Mouse (Mus musculus) T-helper 1 cell (primary cell): Measurements from ENCODE around the gene Vezf1.

Experiments used
- in situ Hi-C: fragments of 300-600 bp; cut with MboI, MseI; formaldehyde crosslinking; loops from one replicate; pipeline ENCODE4 v1.15.1; 2025; ENCODE audit warnings: high pct_unique_total_duplicates

Gene Vezf1

DNA sequence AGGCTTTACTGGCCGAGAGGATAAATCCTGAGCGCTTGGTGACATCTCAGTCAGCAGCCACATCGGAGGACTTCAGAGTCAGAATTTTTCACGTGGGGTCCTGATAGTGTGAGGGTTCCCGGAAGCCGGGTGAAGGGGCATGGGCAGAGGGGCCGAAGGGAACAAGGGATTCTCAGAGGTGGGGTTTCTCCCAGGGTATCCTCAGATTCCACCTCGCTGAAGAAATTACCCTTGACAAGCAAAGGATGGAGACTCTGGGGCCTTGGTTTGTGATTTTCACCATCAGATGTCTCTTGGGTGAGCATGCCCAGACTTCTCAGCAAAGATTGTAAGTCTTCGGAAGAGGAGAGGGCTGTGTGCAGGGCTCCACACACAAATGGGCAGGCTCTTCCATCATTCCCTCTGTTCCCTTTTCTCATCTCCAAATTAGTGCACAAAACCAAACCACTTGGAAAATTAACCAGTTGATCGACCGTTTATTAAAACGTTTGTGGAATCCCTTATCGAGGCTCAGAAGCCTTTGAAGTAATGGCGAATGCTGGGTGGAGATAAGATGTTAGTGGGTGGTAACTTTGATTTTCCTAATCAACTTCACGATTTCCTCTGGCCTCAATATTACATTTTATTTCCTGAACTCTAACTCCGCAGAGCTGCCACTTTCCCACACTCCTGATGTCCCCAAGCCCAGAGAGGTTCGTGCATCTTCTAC, 30.1 kb downstream of the Vezf1 start, which contains the start of gene Cuedc1:
TSS of gene Cuedc1 (plus strand) at position 38 of the 709 bp plus-strand sequence.
- in situ Hi-C loops = loop anchor here (5.0 kb wide), 1 partner anchor 36 kb away; no protein-coding TSS in a partner anchor

- in situ Hi-C loops = loop anchor here (5.0 kb wide), 1 partner anchor 37 kb away; no protein-coding TSS in a partner anchor
Measured at GRCm38 (mm10) chr11:88098787-88099598, 30.9 kb downstream of the Vezf1 start.

GRCm38 (mm10) chr11:88099599-88100023, 31.5 kb downstream of the Vezf1 start:
- in situ Hi-C loops = loop anchor here (5.0 kb wide), 1 partner anchor 37 kb away; no protein-coding TSS in a partner anchor

- in situ Hi-C loops = no loop called here
Measured at GRCm38 (mm10) chr11:88100170-88100569, 32.1 kb downstream of the Vezf1 start.

DNA sequence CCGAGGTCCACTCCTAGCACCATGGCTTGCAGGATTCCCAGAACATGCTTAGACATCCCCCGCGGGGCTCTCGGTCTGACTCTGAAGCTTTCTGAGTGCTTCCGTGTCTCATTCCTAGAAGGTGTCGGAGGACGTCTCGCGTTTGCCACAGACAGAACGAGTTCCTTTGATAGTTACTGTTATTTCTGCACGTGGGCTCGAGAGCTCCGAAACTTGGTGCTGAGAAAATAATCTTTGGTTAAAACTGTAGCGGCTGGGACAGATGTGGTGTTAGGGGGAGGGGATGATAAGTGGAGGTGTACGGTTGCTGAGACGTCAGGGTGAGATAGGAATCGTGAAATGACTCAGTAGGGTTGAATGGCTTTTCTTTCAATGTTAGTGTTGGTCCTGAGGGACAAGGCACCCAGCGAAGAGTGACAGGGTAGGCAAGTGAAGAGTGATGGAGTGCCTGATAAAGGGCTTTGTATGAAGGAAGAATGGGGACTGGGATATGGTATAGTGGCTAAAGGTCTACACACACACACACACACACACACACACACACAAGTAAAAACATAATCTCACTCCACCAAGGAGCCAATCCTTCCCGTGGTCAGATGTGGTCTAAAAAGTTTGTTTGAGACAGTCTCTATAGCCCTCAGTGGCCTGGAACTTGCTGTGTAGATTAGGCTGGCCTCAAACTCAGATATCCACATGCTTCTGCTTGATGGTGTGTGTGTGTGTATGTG, 35.3 kb downstream of the Vezf1 start:
- in situ Hi-C loops = no loop called here

DNA sequence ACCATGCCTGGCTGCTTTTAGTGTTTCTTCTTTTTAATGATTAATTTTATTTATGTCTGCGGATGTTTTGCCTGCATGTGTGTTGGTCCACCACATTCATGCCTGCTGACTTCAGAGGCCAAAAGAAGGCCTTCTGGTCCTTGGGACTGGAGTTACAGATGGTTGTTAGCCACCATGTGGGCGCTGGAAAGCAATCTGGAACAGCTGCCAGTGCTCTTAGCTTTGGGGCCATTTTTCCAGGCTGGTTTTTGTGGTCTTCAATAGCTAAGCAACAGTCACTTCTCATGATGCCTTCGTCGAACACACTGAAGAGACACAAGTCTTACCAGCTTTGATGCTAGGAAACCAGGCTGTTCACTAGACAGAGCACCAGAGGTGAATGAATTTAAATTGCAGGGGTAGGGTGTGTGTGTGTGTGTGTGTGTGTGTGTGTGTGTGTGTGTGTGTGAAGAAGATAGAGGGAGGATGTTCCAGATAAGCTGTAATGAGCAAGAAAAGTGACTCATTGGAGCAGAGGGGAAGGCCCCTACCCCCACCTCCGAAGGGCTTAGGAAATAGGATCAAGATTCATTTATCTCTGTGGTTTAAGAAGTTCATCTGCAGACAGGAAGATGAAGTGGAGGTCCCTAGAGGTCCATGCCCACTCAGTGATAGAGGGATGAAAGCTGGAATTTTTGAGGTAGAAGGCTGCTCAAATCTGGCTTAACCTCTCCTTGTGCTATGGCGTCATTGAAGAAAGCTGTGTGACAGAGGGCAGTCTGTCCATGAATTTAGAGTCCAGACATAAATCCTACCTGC, 37.6 kb downstream of the Vezf1 start:
- in situ Hi-C loops = no loop called here

GRCm38 (mm10) chr11:88106292-88106554, 38.1 kb downstream of the Vezf1 start:
- in situ Hi-C loops = no loop called here

DNA sequence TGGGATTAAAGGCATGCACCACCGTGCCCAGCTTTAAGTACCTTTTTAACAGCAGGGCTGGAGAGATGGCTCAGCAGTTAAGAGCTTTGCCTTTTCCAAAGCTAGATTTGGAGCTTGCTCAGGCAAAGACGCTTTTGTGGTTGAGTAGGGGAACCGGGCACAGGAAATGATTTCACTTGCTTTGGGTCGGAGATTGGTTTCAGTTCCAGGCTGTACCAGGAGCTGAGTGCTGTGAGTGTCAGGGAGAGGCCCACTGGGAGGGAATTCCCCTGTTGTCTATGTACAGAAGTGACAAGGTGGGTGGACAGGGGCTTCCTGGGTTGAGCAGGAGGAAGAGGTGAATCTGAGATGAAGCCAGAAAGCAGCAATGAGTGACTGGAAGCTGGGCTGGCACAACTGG, 39.3 kb downstream of the Vezf1 start:
- in situ Hi-C loops = no loop called here

- in situ Hi-C loops = no loop called here
Measured at GRCm38 (mm10) chr11:88110031-88110594, 42.0 kb downstream of the Vezf1 start.

- in situ Hi-C loops = no loop called here
Measured at GRCm38 (mm10) chr11:88112078-88112477, 44.0 kb downstream of the Vezf1 start.

DNA sequence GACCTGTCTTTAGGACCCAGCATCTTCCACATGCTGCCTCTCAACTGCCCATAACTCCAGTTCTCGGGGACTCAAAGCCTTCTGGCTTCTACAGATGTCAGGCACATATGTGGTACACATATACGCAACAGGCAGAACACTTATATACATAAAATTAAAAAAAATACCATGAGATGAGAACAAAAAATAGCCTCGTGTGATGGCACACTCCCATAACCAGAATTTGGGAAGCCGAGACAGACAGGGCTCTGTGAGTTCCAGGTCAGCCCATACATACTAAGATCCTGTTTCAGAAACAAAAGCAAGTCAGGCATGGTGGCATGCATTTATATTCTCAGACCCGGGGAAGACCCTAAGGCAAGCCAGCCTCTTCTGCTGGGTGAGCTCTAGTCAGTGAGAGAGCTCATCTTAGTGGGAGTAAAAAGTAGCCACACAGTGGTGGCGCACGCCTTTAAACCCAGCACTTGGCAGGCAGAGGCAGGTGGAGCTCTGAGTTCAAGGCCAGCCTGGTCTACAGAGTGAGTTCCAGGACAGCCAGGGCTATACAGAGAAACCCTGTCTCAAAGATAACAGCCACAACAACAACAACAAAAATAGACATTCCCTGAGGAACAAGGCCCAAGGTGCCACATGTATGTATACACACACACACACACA, 44.7 kb downstream of the Vezf1 start:
- in situ Hi-C loops = no loop called here

DNA sequence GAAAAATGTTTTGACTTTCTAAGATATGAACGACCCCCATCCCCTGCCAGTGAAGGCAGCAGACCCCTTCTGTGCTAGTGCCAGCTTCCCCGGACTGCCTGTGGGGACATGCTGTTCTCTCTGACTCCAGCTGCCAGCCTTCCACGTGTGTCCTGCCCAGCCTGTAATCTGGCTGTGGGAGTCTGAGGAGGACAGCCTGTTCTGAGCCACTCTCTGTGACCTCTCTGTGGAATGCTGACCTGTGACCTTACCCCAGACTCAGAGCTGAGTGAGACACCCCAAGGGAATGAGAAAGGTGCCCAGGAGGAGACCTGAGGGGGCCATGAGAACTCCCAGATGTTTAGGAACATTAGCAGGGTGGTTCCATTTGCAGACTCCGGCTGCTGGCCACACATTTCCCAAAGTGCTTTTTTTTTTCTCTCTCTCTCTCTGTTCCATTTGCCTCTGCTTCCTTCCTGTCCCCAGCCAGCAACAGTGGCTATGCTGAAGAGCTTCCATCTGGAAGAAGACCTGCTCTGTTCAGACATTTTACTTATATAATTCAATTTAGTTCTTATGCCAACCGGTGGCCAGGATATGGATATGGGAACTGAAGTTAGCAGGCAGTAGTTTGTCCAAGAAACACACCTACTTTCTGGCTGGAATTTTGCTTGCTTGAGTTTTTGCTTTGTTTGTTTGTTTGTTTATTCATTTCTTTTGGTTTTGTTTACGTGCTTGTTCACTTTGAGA, 45.6 kb downstream of the Vezf1 start:
- in situ Hi-C loops = no loop called here

GRCm38 (mm10) chr11:88114871-88115301, 46.8 kb downstream of the Vezf1 start:
- in situ Hi-C loops = no loop called here

DNA sequence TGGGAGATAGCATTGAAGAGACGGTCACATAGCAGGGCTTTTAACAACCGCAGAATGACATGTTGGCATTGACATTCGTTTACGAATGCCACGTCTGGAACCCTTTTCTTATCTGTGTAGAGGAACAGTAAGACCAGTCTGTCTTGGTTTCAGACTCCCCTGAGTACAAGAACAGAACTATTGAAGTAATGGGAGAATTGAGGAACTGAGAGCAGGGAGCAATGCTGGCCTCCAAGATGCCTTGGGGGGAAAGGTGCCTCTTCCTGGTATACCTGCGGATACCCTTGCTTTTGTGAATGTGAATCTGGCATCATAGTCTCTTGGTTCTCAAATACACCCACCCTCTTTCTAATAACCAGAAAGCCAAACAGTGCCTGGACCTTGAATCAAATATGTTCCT, 48.5 kb downstream of the Vezf1 start:
- in situ Hi-C loops = no loop called here

- in situ Hi-C loops = no loop called here
Measured at GRCm38 (mm10) chr11:88117356-88118090, 49.4 kb downstream of the Vezf1 start.

- in situ Hi-C loops = no loop called here
Measured at GRCm38 (mm10) chr11:88118091-88118440, 50.0 kb downstream of the Vezf1 start.

GRCm38 (mm10) chr11:88118817-88119642, 51.0 kb downstream of the Vezf1 start:
- in situ Hi-C loops = no loop called here

- in situ Hi-C loops = no loop called here
Measured at GRCm38 (mm10) chr11:88122545-88122944, 54.5 kb downstream of the Vezf1 start.
